ENCODE assay signal across 24 mouse cellular contexts in genomic region chrX:20344980-20345379, GRCm38 (mm10).
"Had no signal": no experiment of that assay in that cellular context is flagged by ENCODE, and none has a peak within 500 bp of the region (broad histone marks: within the 10 kb centered on the region; RNA-seq: fewer than 3 reads in every experiment).

No protein-coding gene starts in this region.

- H3K27ac ChIP-seq: kidney, postnatal 0 days; limb, embryonic 12.5 days; limb, embryonic 15.5 days; liver, embryonic 14.5 days; midbrain, embryonic 10.5 days; midbrain, embryonic 13.5 days; neural tube, embryonic 13.5 days; stomach, postnatal 0 days had no signal

- H3K4me1 ChIP-seq: limb, embryonic 12.5 days; limb, embryonic 15.5 days; megakaryocyte, embryonic 14.5 days; midbrain, embryonic 10.5 days; midbrain, embryonic 13.5 days; neural tube, embryonic 13.5 days had no signal

- H3K27me3 ChIP-seq: limb, embryonic 12.5 days; limb, embryonic 15.5 days; megakaryocyte, embryonic 14.5 days; midbrain, embryonic 13.5 days; neural tube, embryonic 13.5 days had no signal

- H3K36me3 ChIP-seq: limb, embryonic 12.5 days; limb, embryonic 15.5 days; midbrain, embryonic 10.5 days; midbrain, embryonic 13.5 days; neural tube, embryonic 13.5 days had no signal

- DNase-seq: kidney, adult 2 months; kidney, postnatal 25 days; left cerebral cortex, postnatal 4 days; liver, postnatal 0 days; lung, embryonic 14.5 days; right cerebral cortex, postnatal 14 days; right cerebral cortex, postnatal 4 days; spleen, adult 18-20 months; thymus, adult 2 months; thymus, postnatal 14 days; thymus, postnatal 4 days had no signal

- H3K4me2 ChIP-seq: limb, embryonic 12.5 days; limb, embryonic 15.5 days; liver, embryonic 11.5 days; lung, embryonic 14.5 days; midbrain, embryonic 13.5 days; neural tube, embryonic 13.5 days had no signal

- H3K9ac ChIP-seq: limb, embryonic 12.5 days; limb, embryonic 15.5 days; liver, embryonic 14.5 days; liver, postnatal 0 days; lung, embryonic 14.5 days; midbrain, embryonic 13.5 days; neural tube, embryonic 13.5 days had no signal

- H3K9me3 ChIP-seq: limb, embryonic 12.5 days; limb, embryonic 15.5 days; megakaryocyte, embryonic 14.5 days; midbrain, embryonic 10.5 days; midbrain, embryonic 13.5 days; neural tube, embryonic 13.5 days had no signal

- ATAC-seq: liver, postnatal 0 days; lung, postnatal 0 days; midbrain, embryonic 13.5 days; midbrain, embryonic 16.5 days had no signal

- H3K4me3 ChIP-seq: limb, embryonic 12.5 days; limb, embryonic 15.5 days; megakaryocyte, embryonic 14.5 days; midbrain, embryonic 10.5 days; midbrain, embryonic 13.5 days; myocyte; neural tube, embryonic 13.5 days had no signal
